Mouse (Mus musculus): Measurements from ENCODE around the gene Iqcf4.

DNA sequence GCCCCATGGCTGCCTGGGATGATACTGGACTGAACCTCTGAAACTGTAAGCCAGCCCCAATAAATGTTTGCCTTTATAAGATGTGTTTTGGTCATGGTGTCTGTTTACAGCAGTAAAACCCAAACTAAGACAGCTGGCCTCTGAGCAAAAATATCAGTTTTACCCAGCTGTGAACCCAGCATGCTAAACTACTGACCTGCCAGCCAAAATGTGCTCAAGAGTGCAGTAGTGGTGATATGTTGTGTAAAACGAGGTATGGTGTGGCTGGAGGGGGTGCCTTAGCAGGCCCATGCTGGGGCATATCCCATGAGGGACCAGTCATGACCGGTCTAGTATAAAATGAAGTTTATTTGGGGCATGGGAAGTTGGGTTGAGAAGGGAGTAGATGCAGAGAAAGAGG is 43.2 kb upstream of the Iqcf4 start:
- TF ChIP-seq CTCF (IDR thresholded peaks at IDR 0.05; ENCODE audit: low read depth) (no peak), EP300 (IDR thresholded peaks at IDR 0.05; ENCODE audit: low read depth) (no peak)

All from liver, postnatal 0 days (tissue).